Mouse (Mus musculus) myocyte (in vitro differentiated cells): ENCODE data around the gene Gabarap. TPM values are rescaled to one million over a fixed set of nuclear protein-coding genes. Genes with fewer than 3 reads are reported as not detected.
A peak's percentile ranks its signal among the peaks of the same experiment; 100 is the strongest.

Experiments used
- H3K27me3 ChIP-seq: one replicate; pipeline ENCODE4 v1.6.1; 2011; ENCODE audit not compliant: control insufficient read depth, insufficient read depth, insufficient read length
- H3K36me3 ChIP-seq: one replicate; pipeline ENCODE4 v1.6.1; 2011; ENCODE audit not compliant: control insufficient read depth, insufficient read depth
- H3K4me2 ChIP-seq: one replicate; pipeline ENCODE4 v1.6.1; 2011; ENCODE audit warnings: low read depth, control low read depth
- H3K4me3 ChIP-seq: one replicate; pipeline ENCODE4 v1.5.1; 2011; ENCODE audit warnings: mild to moderate bottlenecking, control low read depth, moderate library complexity
- H3K79me2 ChIP-seq: one replicate; pipeline ENCODE4 v1.6.1; 2011; ENCODE audit not compliant: control insufficient read depth, insufficient read depth
- H3ac ChIP-seq: one replicate; pipeline ENCODE4 v1.6.1; 2011; ENCODE audit not compliant: control insufficient read depth, insufficient read length
- CEBPB ChIP-seq: IDR thresholded peaks from 2 replicates; pipeline ENCODE4 v1.6.1; 2011; ENCODE audit warnings: mild to moderate bottlenecking, moderate library complexity; ENCODE audit not compliant: poor library complexity, insufficient read depth, severe bottlenecking
- E2F4 ChIP-seq: IDR thresholded peaks from one replicate; pipeline ENCODE4 v1.6.1; 2011; ENCODE audit warnings: mild to moderate bottlenecking, control low read depth, moderate library complexity; ENCODE audit not compliant: insufficient read depth
- MAX ChIP-seq: IDR thresholded peaks from one replicate; pipeline ENCODE4 v1.6.1; 2011; ENCODE audit warnings: low read depth, mild to moderate bottlenecking, control low read depth
- MYOD1 ChIP-seq, 3 experiments: IDR thresholded peaks; one replicate each; pipeline ENCODE4 v1.6.1; 2011; ENCODE audit warnings: control low read depth in 2 of 3, low read depth in 2 of 3, mild to moderate bottlenecking in 2 of 3, moderate library complexity in 1 of 3; ENCODE audit not compliant: insufficient read length in 2 of 3, control insufficient read depth in 1 of 3
- MYOG ChIP-seq, 3 experiments: IDR thresholded peaks; one replicate each; pipeline ENCODE4 v1.6.1; 2011; ENCODE audit warnings: control low read depth in 2 of 3, low read depth in 2 of 3, mild to moderate bottlenecking in 2 of 3; ENCODE audit not compliant: insufficient read length in 2 of 3, control insufficient read depth in 1 of 3, insufficient read depth in 1 of 3
- POLR2A ChIP-seq: IDR thresholded peaks from one replicate; pipeline ENCODE4 v1.6.1; 2011; ENCODE audit warnings: low read depth, mild to moderate bottlenecking, control low read depth, moderate library complexity; ENCODE audit not compliant: insufficient read length
- POLR2AphosphoS2 ChIP-seq: IDR thresholded peaks from one replicate; pipeline ENCODE4 v1.6.1; 2011; ENCODE audit warnings: low read depth, control low read depth; ENCODE audit not compliant: insufficient read length
- REST ChIP-seq: IDR thresholded peaks from one replicate; pipeline ENCODE4 v1.6.1; 2011; ENCODE audit warnings: mild to moderate bottlenecking, control low read depth, moderate library complexity; ENCODE audit not compliant: insufficient read depth, insufficient read length
- SRF ChIP-seq: IDR thresholded peaks from one replicate; pipeline ENCODE4 v1.6.1; 2011; ENCODE audit warnings: low read depth; ENCODE audit not compliant: control insufficient read depth, insufficient read length
- TCF12 ChIP-seq: IDR thresholded peaks from one replicate; pipeline ENCODE4 v1.6.1; 2011; ENCODE audit warnings: mild to moderate bottlenecking, control low read depth; ENCODE audit not compliant: poor library complexity, insufficient read depth, severe bottlenecking
- TCF3 ChIP-seq: IDR thresholded peaks from one replicate; pipeline ENCODE4 v1.6.1; 2011; ENCODE audit warnings: low read depth, control low read depth; ENCODE audit not compliant: insufficient read length
- USF1 ChIP-seq: IDR thresholded peaks from one replicate; pipeline ENCODE4 v1.6.1; 2011; ENCODE audit warnings: low read depth, mild to moderate bottlenecking, control low read depth, moderate library complexity
- polyA plus RNA-seq: library from polyadenylated mRNA; unstranded; fragments of >200 nt; fragmentation: generic; extraction: Trizol; gene quantifications from one replicate; pipeline ENCODE4 v1.2.1, GENCODE M21; 2012; ENCODE audit warnings: missing spikeins

The Gabarap gene
- polyA plus RNA-seq, 1 experiment: 530 TPM

- no peaks in the 10 kb centered on the region for H3K27me3 ChIP-seq
- H3ac ChIP-seq: no peak overlapping the region
- H3K4me2 ChIP-seq: peak overlapping the region; percentile 96
- peaks cover 25% of the 10 kb centered on the region for H3K36me3 ChIP-seq
- H3K79me2 ChIP-seq: peaks cover 49% of the 10 kb centered on the region
- peak overlapping the region; percentile 73 for H3K4me3 ChIP-seq
- TF ChIP-seq USF1 (no peak), TCF3 (no peak), MYOG (IDR thresholded peaks at IDR 0.05; ENCODE audit: control insufficient read depth in 1 of 3, insufficient read depth in 1 of 3, insufficient read length in 2 of 3, low read depth in 2 of 3) (no peak), E2F4 (no peak), MAX (no peak), POLR2AphosphoS2 (no peak), REST (no peak), MYOD1 (IDR thresholded peaks at IDR 0.05; ENCODE audit: control insufficient read depth in 1 of 3, insufficient read length in 2 of 3, low read depth in 2 of 3) (peak in 2 of 3 experiments; percentile 20 to 47)
These were observed 7.6 kb upstream of the Gabarap start for GRCm38 (mm10) chr11:69983377-69983776.

- H3K36me3 ChIP-seq: peaks cover 30% of the 10 kb centered on the region
- TF ChIP-seq USF1: no peak
- no peak for TF ChIP-seq MYOG (IDR thresholded peaks at IDR 0.05; ENCODE audit: control insufficient read depth in 1 of 3, insufficient read depth in 1 of 3, insufficient read length in 2 of 3, low read depth in 2 of 3)
- TF ChIP-seq MAX: no peak
- no peak for TF ChIP-seq POLR2A
- no peak for TF ChIP-seq TCF12
- TF ChIP-seq SRF: no peak
- TF ChIP-seq REST: no peak
- TF ChIP-seq POLR2AphosphoS2: no peak
- no peak for TF ChIP-seq CEBPB
- no peak overlapping the region for H3K4me3 ChIP-seq
- peaks cover 39% of the 10 kb centered on the region for H3K79me2 ChIP-seq
- H3K4me2 ChIP-seq: no peak overlapping the region
- no peak overlapping the region for H3ac ChIP-seq
- H3K27me3 ChIP-seq: no peaks in the 10 kb centered on the region
These were observed 6.5 kb upstream of the Gabarap start for GRCm38 (mm10) chr11:69984431-69984830.

GRCm38 (mm10) chr11:69989949-69990348 lies 994 bp upstream of the Gabarap start:
- peaks cover 32% of the 10 kb centered on the region for H3K79me2 ChIP-seq
- no peak overlapping the region for H3K4me3 ChIP-seq
- no peak overlapping the region for H3ac ChIP-seq
- TF ChIP-seq POLR2A: no peak
- no peak for TF ChIP-seq MAX
- TF ChIP-seq CEBPB: no peak
- no peak for TF ChIP-seq MYOG (IDR thresholded peaks at IDR 0.05; ENCODE audit: control insufficient read depth in 1 of 3, insufficient read depth in 1 of 3, insufficient read length in 2 of 3, low read depth in 2 of 3)
- no peak for TF ChIP-seq SRF
- TF ChIP-seq E2F4: no peak
- TF ChIP-seq MYOD1 (IDR thresholded peaks at IDR 0.05; ENCODE audit: control insufficient read depth in 1 of 3, insufficient read length in 2 of 3, low read depth in 2 of 3): no peak
- no peak for TF ChIP-seq TCF12
- TF ChIP-seq USF1: no peak
- no peak for TF ChIP-seq POLR2AphosphoS2
- no peaks in the 10 kb centered on the region for H3K27me3 ChIP-seq
- no peak overlapping the region for H3K4me2 ChIP-seq
- H3K36me3 ChIP-seq: peaks cover 36% of the 10 kb centered on the region

GRCm38 (mm10) chr11:69991711-69992110 lies 768 bp downstream of the Gabarap start:
- peak overlapping the region; percentile 70 for H3ac ChIP-seq
- peak overlapping the region; percentile 61 for H3K4me3 ChIP-seq
- peak overlapping the region; percentile 80 for H3K4me2 ChIP-seq
- peaks cover 43% of the 10 kb centered on the region for H3K79me2 ChIP-seq
- TF ChIP-seq MYOD1 (IDR thresholded peaks at IDR 0.05; ENCODE audit: control insufficient read depth in 1 of 3, insufficient read length in 2 of 3, low read depth in 2 of 3): no peak
- TF ChIP-seq REST: no peak
- no peak for TF ChIP-seq POLR2AphosphoS2
- no peak for TF ChIP-seq E2F4
- no peak for TF ChIP-seq MYOG (IDR thresholded peaks at IDR 0.05; ENCODE audit: control insufficient read depth in 1 of 3, insufficient read depth in 1 of 3, insufficient read length in 2 of 3, low read depth in 2 of 3)
- no peak for TF ChIP-seq POLR2A
- no peak for TF ChIP-seq SRF
- no peak for TF ChIP-seq TCF12
- peaks cover 33% of the 10 kb centered on the region for H3K36me3 ChIP-seq
- no peaks in the 10 kb centered on the region for H3K27me3 ChIP-seq

- Histone ChIP-seq H3K79me2 (peaks cover 44% of the 10 kb centered on the region), H3K4me2 (peak overlapping the region; percentile 80), H3K4me3 (peak overlapping the region; percentile 61), H3K36me3 (peaks cover 33% of the 10 kb centered on the region), H3ac (peak overlapping the region; percentile 70), H3K27me3 (no peaks in the 10 kb centered on the region)
- TF ChIP-seq POLR2A (no peak), REST (no peak), CEBPB (no peak), MAX (no peak), MYOD1 (IDR thresholded peaks at IDR 0.05; ENCODE audit: control insufficient read depth in 1 of 3, insufficient read length in 2 of 3, low read depth in 2 of 3) (no peak), USF1 (no peak), E2F4 (no peak), MYOG (IDR thresholded peaks at IDR 0.05; ENCODE audit: control insufficient read depth in 1 of 3, insufficient read depth in 1 of 3, insufficient read length in 2 of 3, low read depth in 2 of 3) (no peak), POLR2AphosphoS2 (no peak), SRF (no peak), TCF12 (no peak), TCF3 (no peak)
These were observed 1.5 kb downstream of the Gabarap start for GRCm38 (mm10) chr11:69992396-69992795.
